Mouse (Mus musculus): ENCODE results near the gene 4933406M09Rik. TPM values are rescaled to one million over a fixed set of nuclear protein-coding genes. Genes with fewer than 3 reads are reported as not detected.

The 4933406M09Rik gene
- polyA plus RNA-seq, 1 experiment from 2014 or later, result not detected

DNA sequence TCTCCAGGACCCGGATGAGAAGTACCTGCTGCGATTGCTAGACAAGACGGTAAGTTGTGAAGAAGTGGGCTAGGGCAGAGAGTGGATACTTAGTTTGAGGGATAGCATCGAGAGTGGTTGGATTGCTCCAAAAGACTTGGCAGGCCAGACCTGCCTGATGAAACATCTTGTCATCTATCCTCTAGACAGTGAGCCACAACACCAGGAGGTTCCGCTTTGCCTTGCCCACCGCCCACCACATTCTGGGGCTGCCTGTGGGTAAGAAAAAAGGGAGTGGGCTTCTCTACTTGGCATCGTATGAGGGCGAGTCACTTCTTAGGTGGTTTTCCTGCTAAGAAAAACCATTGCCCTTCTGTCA is 20.7 kb downstream of the 4933406M09Rik start:
- Histone ChIP-seq H3K27ac (replicated peaks in 1 of 2; ENCODE audit: control insufficient read depth in 1 of 2, insufficient read depth in 1 of 2, low read depth in 2 of 2, low read length in 2 of 2) (peak overlapping the region; percentile 11 to 71; a peak in 1 of 4 replicates), H3K4me1 (ENCODE audit: control insufficient read depth in 2 of 2, insufficient read depth in 2 of 2, low read length in 2 of 2) (peaks cover 2 to 5% of the 10 kb centered on the region in 2 experiments), H3K36me3 (ENCODE audit: control insufficient read depth, insufficient read depth, low read length) (peaks cover 39% of the 10 kb centered on the region), H3K9me3 (ENCODE audit: control insufficient read depth, low read length) (no peaks in the 10 kb centered on the region), H3K4me2 (ENCODE audit: low read length) (peak overlapping the region; percentile 69), H3K27me3 (ENCODE audit: control insufficient read depth, insufficient read depth, low read length) (no peaks in the 10 kb centered on the region), H3K9ac (ENCODE audit: low read length) (peak overlapping the region; percentile 86), H3K4me3 (ENCODE audit: control insufficient read depth in 1 of 2, insufficient read depth in 1 of 2, low read depth in 1 of 2, low read length in 2 of 2) (peak overlapping the region; percentile 65 to 70)
- WGBS, result 25% methylated on average over 8 of the region's 8 CpGs
- ATAC-seq (ENCODE audit: insufficient number of reproducible peaks, insufficient read depth, low FRiP score, low read depth), result no peak

DNA sequence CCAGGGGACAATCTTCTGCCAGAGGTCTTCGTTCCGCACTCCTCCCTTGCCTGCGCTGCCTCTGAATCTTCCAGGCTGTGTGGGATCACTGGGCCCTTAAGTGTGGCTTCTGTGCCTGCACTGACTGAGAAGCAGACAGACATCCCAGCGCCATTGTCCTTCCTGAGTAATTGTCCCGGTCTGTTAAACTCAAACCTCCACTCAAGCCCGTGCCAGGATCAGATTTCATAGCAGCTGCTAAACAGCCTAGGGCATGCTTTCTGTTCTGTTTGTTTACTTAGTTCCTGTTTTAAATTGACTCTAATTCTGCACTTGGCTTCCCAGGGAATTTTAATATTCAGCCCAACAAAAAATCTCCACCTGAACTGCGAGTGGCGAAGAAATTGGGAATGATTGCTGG is 22.3 kb downstream of the 4933406M09Rik start:
- 89% methylated on average over 8 of the region's 8 CpGs for WGBS
- H3K4me2 ChIP-seq (ENCODE audit: low read length), result no peak overlapping the region
- ATAC-seq (ENCODE audit: insufficient number of reproducible peaks, insufficient read depth, low FRiP score, low read depth), result no peak
- H3K27ac ChIP-seq (replicated peaks in 1 of 2; ENCODE audit: control insufficient read depth in 1 of 2, insufficient read depth in 1 of 2, low read depth in 2 of 2, low read length in 2 of 2), result no peak overlapping the region
- H3K4me3 ChIP-seq (ENCODE audit: control insufficient read depth in 1 of 2, insufficient read depth in 1 of 2, low read depth in 1 of 2, low read length in 2 of 2), result no peak overlapping the region
- no peak overlapping the region for H3K9ac ChIP-seq (ENCODE audit: low read length)
- peaks cover 2 to 5% of the 10 kb centered on the region in 2 experiments for H3K4me1 ChIP-seq (ENCODE audit: control insufficient read depth in 2 of 2, insufficient read depth in 2 of 2, low read length in 2 of 2)
- no peaks in the 10 kb centered on the region for H3K27me3 ChIP-seq (ENCODE audit: control insufficient read depth, insufficient read depth, low read length)
- no peaks in the 10 kb centered on the region for H3K9me3 ChIP-seq (ENCODE audit: control insufficient read depth, low read length)
- peaks cover 49% of the 10 kb centered on the region for H3K36me3 ChIP-seq (ENCODE audit: control insufficient read depth, insufficient read depth, low read length)

DNA sequence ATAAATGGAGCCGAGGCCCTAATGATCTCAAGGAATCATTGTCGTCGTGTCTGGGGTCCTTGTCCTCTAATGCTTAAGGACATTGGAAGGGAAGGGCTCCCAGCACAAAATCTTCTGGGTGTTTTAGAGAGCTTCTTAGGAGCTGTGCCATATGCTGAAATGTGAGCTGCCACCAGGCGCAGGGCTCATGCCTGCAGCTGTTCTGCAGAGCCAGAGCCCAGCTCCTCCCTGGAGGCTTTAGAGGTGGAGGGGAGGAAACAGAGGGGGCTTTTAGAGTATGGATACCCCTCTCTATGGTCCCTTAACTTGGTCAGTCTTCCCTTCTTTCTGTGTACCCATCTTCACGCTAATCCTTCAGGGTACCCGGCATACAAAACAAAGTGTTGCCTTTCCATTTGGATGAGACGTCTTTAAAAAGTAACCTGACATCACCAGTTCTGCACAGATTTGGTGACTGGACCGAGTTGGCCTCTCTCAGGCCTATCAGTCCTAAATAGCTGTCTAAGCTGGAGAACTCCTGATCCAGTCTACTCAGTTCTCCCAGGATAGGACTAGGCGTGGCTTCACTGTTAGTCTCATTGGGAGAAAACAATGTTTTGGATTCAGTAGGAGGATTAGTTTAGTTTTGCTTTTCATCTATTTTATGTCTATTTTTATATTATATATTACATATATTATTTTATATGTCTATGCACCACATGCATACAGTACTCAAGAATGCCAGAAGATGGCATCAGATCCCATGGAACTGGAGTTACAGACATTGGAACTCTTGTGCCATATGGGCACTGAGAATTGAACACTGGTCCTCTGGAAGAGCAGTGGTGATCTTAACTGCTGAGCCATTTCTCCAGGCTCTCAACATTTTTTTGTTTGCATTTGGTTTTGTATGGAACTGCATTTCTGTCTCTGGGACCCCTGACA is 26.2 kb downstream of the 4933406M09Rik start:
- 87% methylated on average over 9 of the region's 9 CpGs for WGBS
- Histone ChIP-seq H3K4me1 (ENCODE audit: control insufficient read depth in 2 of 2, insufficient read depth in 2 of 2, low read length in 2 of 2) (peaks cover 4 to 19% of the 10 kb centered on the region in 2 experiments; a peak in 3 of 4 replicates), H3K36me3 (ENCODE audit: control insufficient read depth, insufficient read depth, low read length) (peaks cover 49% of the 10 kb centered on the region), H3K4me2 (ENCODE audit: low read length) (no peak overlapping the region), H3K4me3 (ENCODE audit: control insufficient read depth in 1 of 2, insufficient read depth in 1 of 2, low read depth in 1 of 2, low read length in 2 of 2) (no peak overlapping the region), H3K27ac (replicated peaks in 1 of 2; ENCODE audit: control insufficient read depth in 1 of 2, insufficient read depth in 1 of 2, low read depth in 2 of 2, low read length in 2 of 2) (no peak overlapping the region), H3K9ac (ENCODE audit: low read length) (no peak overlapping the region), H3K9me3 (ENCODE audit: control insufficient read depth, low read length) (no peaks in the 10 kb centered on the region), H3K27me3 (ENCODE audit: control insufficient read depth, insufficient read depth, low read length) (no peaks in the 10 kb centered on the region)
- ATAC-seq (ENCODE audit: insufficient number of reproducible peaks, insufficient read depth, low FRiP score, low read depth), result no peak

DNA sequence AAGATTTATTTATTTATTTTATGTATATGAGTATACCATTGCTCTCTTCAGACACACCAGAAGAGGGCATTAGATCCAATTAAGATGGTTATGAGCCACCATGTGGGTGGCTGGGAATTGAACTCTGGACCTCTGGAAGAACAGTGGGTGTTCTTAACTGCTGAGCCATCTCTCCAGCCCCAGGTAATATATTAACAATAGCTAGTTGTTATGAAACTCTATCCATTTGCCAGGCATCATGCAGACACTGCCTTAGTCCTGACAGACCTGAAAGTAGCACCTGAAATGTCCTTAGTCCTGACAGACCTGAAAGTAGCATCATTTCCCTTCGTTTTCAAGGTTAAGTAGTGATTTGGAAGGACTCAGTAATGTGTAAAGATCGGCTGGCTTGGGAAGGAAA is 28.3 kb downstream of the 4933406M09Rik start:
- ATAC-seq (ENCODE audit: insufficient number of reproducible peaks, insufficient read depth, low FRiP score, low read depth), result no peak
- peak overlapping the region; percentile 89; the same call in 1 of the 2 replicates for H3K9ac ChIP-seq (ENCODE audit: low read length)
- 39% methylated on average over 2 of the region's 2 CpGs for WGBS
- no peaks in the 10 kb centered on the region for H3K9me3 ChIP-seq (ENCODE audit: control insufficient read depth, low read length)
- peaks cover 34% of the 10 kb centered on the region for H3K36me3 ChIP-seq (ENCODE audit: control insufficient read depth, insufficient read depth, low read length)
- no peaks in the 10 kb centered on the region for H3K27me3 ChIP-seq (ENCODE audit: control insufficient read depth, insufficient read depth, low read length)
- peaks cover 8 to 31% of the 10 kb centered on the region in 2 experiments for H3K4me1 ChIP-seq (ENCODE audit: control insufficient read depth in 2 of 2, insufficient read depth in 2 of 2, low read length in 2 of 2)
- peak overlapping the region; percentile 62 for H3K4me2 ChIP-seq (ENCODE audit: low read length)
- H3K4me3 ChIP-seq (ENCODE audit: control insufficient read depth in 1 of 2, insufficient read depth in 1 of 2, low read depth in 1 of 2, low read length in 2 of 2), result no peak overlapping the region
- H3K27ac ChIP-seq (replicated peaks in 1 of 2; ENCODE audit: control insufficient read depth in 1 of 2, insufficient read depth in 1 of 2, low read depth in 2 of 2, low read length in 2 of 2), result peak overlapping the region in 1 of 2 experiments; percentile 87; a peak in 2 of 4 replicates

DNA sequence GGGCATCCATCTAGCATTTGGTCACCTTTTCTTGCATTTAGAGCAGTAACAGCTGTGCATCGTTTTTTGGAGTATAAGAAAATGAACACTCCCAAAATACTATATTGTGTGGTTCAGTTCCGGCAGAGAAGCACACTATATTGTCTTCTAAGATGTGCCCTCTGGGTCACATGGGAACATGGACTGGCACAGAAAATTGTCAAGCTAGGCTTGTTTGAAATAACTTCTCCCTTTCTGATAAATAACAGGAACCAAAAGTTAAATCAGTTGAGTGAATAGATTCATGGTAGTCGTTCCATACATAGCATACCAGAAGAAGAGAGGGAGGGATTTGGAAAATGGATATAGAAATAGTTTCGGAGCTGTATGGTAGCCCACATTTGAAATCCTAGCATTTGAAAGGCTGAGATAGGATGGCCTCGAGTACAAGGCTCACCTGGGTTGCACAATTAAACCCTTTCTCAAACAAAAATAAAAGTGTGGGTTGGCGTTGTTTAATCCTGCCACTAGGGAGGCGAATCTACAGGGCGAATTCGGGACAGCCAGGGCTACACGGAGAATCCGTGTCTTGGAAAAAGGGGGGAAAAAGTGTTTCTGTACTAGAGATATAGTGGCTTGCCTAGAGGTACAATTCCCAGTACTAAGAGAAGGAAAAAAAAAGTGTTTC is 28.9 kb downstream of the 4933406M09Rik start:
- H3K4me2 ChIP-seq (ENCODE audit: low read length), result peak overlapping the region; percentile 62
- H3K27ac ChIP-seq (replicated peaks in 1 of 2; ENCODE audit: control insufficient read depth in 1 of 2, insufficient read depth in 1 of 2, low read depth in 2 of 2, low read length in 2 of 2), result peak overlapping the region; percentile 87 to 95
- 14% methylated on average over 11 of the region's 11 CpGs for WGBS
- H3K4me1 ChIP-seq (ENCODE audit: control insufficient read depth in 2 of 2, insufficient read depth in 2 of 2, low read length in 2 of 2), result peaks cover 10 to 37% of the 10 kb centered on the region in 2 experiments
- H3K9me3 ChIP-seq (ENCODE audit: control insufficient read depth, low read length), result no peaks in the 10 kb centered on the region
- peak overlapping the region; percentile 89 for H3K9ac ChIP-seq (ENCODE audit: low read length)
- ATAC-seq (ENCODE audit: insufficient number of reproducible peaks, insufficient read depth, low FRiP score, low read depth), result no peak
- no peaks in the 10 kb centered on the region for H3K27me3 ChIP-seq (ENCODE audit: control insufficient read depth, insufficient read depth, low read length)
- H3K4me3 ChIP-seq (ENCODE audit: control insufficient read depth in 1 of 2, insufficient read depth in 1 of 2, low read depth in 1 of 2, low read length in 2 of 2), result peak overlapping the region; percentile 42 to 90
- peaks cover 28% of the 10 kb centered on the region for H3K36me3 ChIP-seq (ENCODE audit: control insufficient read depth, insufficient read depth, low read length)

DNA sequence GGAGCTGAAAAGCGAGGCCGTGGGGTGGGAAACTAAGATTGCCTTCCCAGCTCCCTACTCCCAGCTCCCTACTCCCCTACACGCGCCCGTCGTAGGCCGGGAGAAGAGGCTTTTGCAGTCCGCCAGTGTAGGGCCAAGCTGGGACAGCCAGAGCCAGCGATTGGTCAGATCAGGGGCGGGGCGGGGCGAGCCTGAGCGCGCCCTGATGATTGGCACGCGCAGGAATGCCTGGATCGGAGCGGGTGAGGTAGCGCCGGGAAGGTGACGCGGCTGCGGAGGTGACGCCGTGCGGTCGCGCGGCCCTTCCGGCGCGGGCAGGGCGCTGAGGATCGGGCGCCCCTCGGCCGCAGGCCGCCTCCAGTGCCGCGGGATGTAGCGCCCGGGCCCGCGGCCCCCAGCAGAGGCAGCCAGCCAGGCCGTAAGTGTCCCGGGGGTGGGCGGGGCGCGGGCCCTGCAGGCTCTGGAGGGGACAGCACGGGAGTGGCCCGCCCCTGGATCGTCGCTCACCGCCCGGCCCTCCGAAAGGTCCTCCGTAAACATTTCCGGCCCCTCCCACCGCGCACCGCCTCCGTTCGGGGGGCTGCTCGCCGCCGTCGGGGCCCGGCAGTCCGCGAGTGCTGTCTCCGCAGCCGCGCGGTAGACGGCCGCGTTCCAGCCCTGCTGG is 29.6 kb downstream of the 4933406M09Rik start, which contains the start of gene Adipor1:
Adipor1 (plus strand) TSS at position 211 of the 664 bp plus-strand sequence.
- peaks cover 21% of the 10 kb centered on the region for H3K36me3 ChIP-seq (ENCODE audit: control insufficient read depth, insufficient read depth, low read length)
- H3K27me3 ChIP-seq (ENCODE audit: control insufficient read depth, insufficient read depth, low read length), result no peaks in the 10 kb centered on the region
- peak within 1 kb of the TSS; percentile 90 to 96 for H3K4me3 ChIP-seq (ENCODE audit: control insufficient read depth in 1 of 2, insufficient read depth in 1 of 2, low read depth in 1 of 2, low read length in 2 of 2)
- under 1% methylated on average over 71 of the region's 77 CpGs for WGBS
- peak within 1 kb of the TSS; percentile 74 for H3K4me2 ChIP-seq (ENCODE audit: low read length)
- peak within 1 kb of the TSS; percentile 89 for H3K9ac ChIP-seq (ENCODE audit: low read length)
- peaks cover 11 to 43% of the 10 kb centered on the region in 2 experiments for H3K4me1 ChIP-seq (ENCODE audit: control insufficient read depth in 2 of 2, insufficient read depth in 2 of 2, low read length in 2 of 2)
- H3K27ac ChIP-seq (replicated peaks in 1 of 2; ENCODE audit: control insufficient read depth in 1 of 2, insufficient read depth in 1 of 2, low read depth in 2 of 2, low read length in 2 of 2), result peak within 1 kb of the TSS; percentile 87 to 95
- H3K9me3 ChIP-seq (ENCODE audit: control insufficient read depth, low read length), result no peaks in the 10 kb centered on the region
- ATAC-seq (ENCODE audit: insufficient number of reproducible peaks, insufficient read depth, low FRiP score, low read depth), result peak; percentile 99

DNA sequence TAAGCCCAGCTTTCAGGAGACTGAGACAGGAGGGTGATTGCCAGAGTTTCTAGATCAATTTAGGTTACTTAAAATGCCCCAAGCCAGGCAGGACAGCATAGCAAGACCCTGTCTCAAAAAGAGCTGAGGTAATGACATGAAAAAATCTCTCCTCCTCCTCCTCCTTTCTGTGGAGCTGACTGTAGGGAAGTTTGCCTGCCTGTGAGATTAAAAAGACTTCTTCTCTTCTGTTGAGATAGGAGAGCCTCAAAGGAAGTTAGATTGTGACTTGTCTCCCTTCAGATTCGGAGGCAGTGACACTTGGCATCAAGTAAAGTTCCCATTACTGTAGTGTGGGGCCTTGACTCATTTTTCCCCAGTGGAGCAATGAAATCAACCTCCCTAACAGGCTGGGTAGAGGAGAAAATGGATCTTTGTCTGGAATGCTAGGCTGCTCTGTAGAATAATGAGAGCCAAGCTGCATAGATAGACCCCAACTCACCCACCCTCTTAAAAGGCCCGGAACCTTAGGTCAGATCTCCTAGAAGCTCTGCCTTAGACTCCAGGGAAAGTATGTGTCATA is 32.8 kb downstream of the 4933406M09Rik start:
- peaks cover 11 to 50% of the 10 kb centered on the region in 2 experiments for H3K4me1 ChIP-seq (ENCODE audit: control insufficient read depth in 2 of 2, insufficient read depth in 2 of 2, low read length in 2 of 2)
- H3K9me3 ChIP-seq (ENCODE audit: control insufficient read depth, low read length), result no peaks in the 10 kb centered on the region
- no peak overlapping the region for H3K4me3 ChIP-seq (ENCODE audit: control insufficient read depth in 1 of 2, insufficient read depth in 1 of 2, low read depth in 1 of 2, low read length in 2 of 2)
- WGBS, result 51% methylated on average over 2 of the region's 2 CpGs
- H3K36me3 ChIP-seq (ENCODE audit: control insufficient read depth, insufficient read depth, low read length), result peaks cover 9% of the 10 kb centered on the region
- ATAC-seq (ENCODE audit: insufficient number of reproducible peaks, insufficient read depth, low FRiP score, low read depth), result no peak
- H3K27me3 ChIP-seq (ENCODE audit: control insufficient read depth, insufficient read depth, low read length), result no peaks in the 10 kb centered on the region
- H3K27ac ChIP-seq (replicated peaks in 1 of 2; ENCODE audit: control insufficient read depth in 1 of 2, insufficient read depth in 1 of 2, low read depth in 2 of 2, low read length in 2 of 2), result peak overlapping the region; percentile 3 to 35; a peak in 1 of 4 replicates
- H3K9ac ChIP-seq (ENCODE audit: low read length), result no peak overlapping the region
- no peak overlapping the region for H3K4me2 ChIP-seq (ENCODE audit: low read length)
